Mouse (Mus musculus): Measurements from ENCODE around the gene Eva1a. TPM values are rescaled to one million over a fixed set of nuclear protein-coding genes. Genes with fewer than 3 reads are reported as not detected.

Gene Eva1a
- polyA plus RNA-seq, 1 experiment: 17.1 TPM

DNA sequence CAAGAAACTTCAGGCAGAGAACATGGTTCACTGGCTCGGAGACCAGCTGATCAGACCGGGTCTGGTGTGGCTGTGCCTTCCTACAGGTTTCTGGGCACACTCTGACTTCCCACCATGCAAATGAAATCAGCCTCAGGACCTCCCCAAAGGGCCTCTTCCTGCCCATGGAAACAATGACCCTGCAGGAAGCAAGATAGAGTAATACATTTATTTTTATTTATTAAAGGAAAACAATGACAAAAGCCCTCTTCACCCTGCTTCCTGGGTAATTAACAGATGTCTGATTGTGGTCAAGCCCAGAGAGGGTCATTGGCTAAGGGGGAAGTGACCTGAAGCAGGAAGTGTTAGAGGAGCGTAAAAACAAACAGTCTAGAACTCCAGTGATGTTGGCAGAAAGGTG is 43.4 kb downstream of the Eva1a start:
- no peak overlapping the region for H3K4me3 ChIP-seq (ENCODE audit: insufficient read depth, low read length)
- no peak overlapping the region for H3K27ac ChIP-seq (ENCODE audit: insufficient read depth, low read length)
- H3K4me1 ChIP-seq (ENCODE audit: control insufficient read depth, insufficient read depth, low read length): no peaks in the 10 kb centered on the region
- no peak for TF ChIP-seq POLR2A (IDR thresholded peaks at IDR 0.05; ENCODE audit: extremely low read depth, insufficient read depth, low read length)
- no peak for TF ChIP-seq CTCF (IDR thresholded peaks at IDR 0.05; ENCODE audit: extremely low read depth, insufficient read depth, low read length)

DNA sequence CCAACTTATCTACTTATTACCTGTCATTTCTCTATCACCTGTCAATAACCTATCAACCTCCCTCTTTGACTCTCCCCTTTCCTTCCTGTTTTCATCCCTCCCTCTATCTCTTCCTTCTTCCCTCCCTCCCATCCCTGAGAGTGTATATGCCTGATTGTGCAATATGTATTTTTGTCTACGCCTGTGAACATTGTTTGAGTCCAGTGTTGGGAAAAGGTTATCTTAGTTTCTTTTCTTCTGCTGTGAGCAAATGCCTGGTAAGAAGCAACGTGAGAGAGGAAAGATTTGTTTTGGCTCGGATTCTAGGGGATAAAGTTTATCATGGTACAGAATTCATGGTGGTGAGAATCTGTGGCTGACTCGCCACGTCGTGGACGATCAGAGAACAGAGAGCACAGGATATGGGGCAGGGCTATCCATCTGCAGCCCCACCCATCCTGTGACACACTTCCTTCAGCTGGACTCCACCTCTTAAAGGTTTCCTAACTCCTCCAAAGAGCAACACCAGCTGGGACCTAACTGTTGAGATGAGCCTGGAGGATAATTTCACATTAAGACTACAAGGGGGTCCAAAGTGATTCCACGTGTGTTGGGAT is 44.6 kb downstream of the Eva1a start:
- H3K4me1 ChIP-seq (ENCODE audit: control insufficient read depth, insufficient read depth, low read length): no peaks in the 10 kb centered on the region
- no peak overlapping the region for H3K27ac ChIP-seq (ENCODE audit: insufficient read depth, low read length)
- TF ChIP-seq POLR2A (IDR thresholded peaks at IDR 0.05; ENCODE audit: extremely low read depth, insufficient read depth, low read length) (no peak), CTCF (IDR thresholded peaks at IDR 0.05; ENCODE audit: extremely low read depth, insufficient read depth, low read length) (no peak)
- no peak overlapping the region for H3K4me3 ChIP-seq (ENCODE audit: insufficient read depth, low read length)

DNA sequence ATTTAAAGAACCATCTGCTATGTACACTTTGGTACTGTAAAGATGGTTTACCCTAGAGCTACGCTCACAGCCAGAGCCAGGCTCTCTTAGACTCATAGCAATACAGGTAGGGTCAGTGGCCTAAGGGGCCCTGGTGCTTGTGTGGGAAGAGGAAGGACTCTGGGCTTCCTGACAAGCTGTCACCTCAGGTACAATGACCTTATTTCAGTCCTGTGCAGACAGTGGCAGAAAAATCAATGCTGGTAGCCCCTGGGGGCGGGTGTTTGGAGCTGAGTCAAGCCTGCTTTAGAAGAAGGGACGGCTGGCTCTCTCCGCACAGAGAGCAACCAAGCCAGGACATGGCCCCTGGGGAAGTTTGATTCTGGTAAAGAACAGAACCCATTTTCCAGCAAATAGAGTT is 47.3 kb downstream of the Eva1a start:
- TF ChIP-seq CTCF (IDR thresholded peaks at IDR 0.05; ENCODE audit: extremely low read depth, insufficient read depth, low read length): no peak
- no peak for TF ChIP-seq POLR2A (IDR thresholded peaks at IDR 0.05; ENCODE audit: extremely low read depth, insufficient read depth, low read length)
- no peak overlapping the region for H3K27ac ChIP-seq (ENCODE audit: insufficient read depth, low read length)
- no peak overlapping the region for H3K4me3 ChIP-seq (ENCODE audit: insufficient read depth, low read length)

DNA sequence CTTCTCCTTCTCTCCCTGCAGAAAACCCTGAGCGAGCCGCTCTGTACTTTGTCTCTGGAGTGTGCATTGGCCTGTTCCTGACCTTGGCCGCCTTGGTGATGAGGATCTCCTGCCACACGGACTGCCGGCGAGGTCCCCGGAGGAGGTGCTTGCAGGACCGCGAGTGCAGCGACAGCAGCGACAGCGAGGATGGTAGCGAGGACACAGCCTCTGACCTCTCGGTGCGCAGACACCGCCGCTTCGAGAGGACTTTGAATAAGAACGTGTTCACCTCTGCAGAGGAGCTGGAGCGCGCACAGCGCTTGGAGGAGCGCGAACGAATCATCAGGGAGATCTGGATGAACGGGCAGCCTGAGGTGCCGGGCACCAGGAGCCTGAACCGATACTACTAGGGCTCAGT is 50.9 kb downstream of the Eva1a start:
- no peak overlapping the region for H3K27ac ChIP-seq (ENCODE audit: insufficient read depth, low read length)
- TF ChIP-seq POLR2A (IDR thresholded peaks at IDR 0.05; ENCODE audit: extremely low read depth, insufficient read depth, low read length): no peak
- TF ChIP-seq CTCF (IDR thresholded peaks at IDR 0.05; ENCODE audit: extremely low read depth, insufficient read depth, low read length): no peak
- no peaks in the 10 kb centered on the region for H3K4me1 ChIP-seq (ENCODE audit: control insufficient read depth, insufficient read depth, low read length)
- H3K4me3 ChIP-seq (ENCODE audit: insufficient read depth, low read length): no peak overlapping the region

More for the DNA sequence above, 47.3 kb downstream of the Eva1a start:
- H3K4me1 ChIP-seq (ENCODE audit: control insufficient read depth, insufficient read depth, low read length): no peaks in the 10 kb centered on the region

DNA sequence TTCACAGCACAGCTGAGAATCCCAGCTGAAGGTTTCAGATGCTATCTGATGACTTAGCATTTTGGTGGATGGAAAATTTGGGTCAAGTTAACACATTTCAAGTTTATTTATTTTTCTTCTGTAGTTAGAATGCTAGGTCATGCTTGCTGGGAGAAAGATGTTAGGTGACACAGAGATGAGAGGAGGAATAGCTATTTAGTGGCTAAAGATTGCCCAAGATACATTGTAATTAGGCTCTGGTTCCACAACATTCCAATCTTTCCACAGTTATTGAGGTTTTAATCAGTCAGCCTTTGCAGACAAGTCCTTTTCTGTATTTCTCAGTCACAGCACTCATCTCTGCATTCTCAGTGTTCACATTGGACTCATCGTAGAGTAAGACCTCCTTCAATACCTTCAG is 56.9 kb downstream of the Eva1a start:
- H3K4me3 ChIP-seq (ENCODE audit: insufficient read depth, low read length): no peak overlapping the region
- H3K4me1 ChIP-seq (ENCODE audit: control insufficient read depth, insufficient read depth, low read length): no peaks in the 10 kb centered on the region
- TF ChIP-seq POLR2A (IDR thresholded peaks at IDR 0.05; ENCODE audit: extremely low read depth, insufficient read depth, low read length) (no peak), CTCF (IDR thresholded peaks at IDR 0.05; ENCODE audit: extremely low read depth, insufficient read depth, low read length) (no peak)
- H3K27ac ChIP-seq (ENCODE audit: insufficient read depth, low read length): no peak overlapping the region

DNA sequence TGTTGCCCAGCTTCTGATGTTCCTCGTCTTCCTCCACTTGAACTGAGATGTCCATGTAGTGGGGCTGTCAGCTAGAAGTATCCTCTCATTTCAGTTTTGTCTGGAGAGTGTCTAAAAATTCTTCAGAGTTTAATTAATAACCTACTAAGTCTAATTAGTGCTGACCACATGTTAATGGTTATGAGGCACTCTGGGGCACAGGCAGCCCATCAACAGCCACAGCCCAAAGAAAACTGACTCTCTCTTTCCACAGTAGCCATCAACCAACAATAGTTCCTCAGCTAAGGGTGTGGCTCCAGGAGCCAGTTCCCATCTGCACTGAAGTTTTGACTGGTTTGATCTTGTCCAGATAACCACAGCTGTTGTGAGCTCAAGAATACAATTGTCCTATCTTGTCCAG is 57.6 kb downstream of the Eva1a start:
- Histone ChIP-seq H3K4me3 (ENCODE audit: insufficient read depth, low read length) (no peak overlapping the region), H3K4me1 (ENCODE audit: control insufficient read depth, insufficient read depth, low read length) (no peaks in the 10 kb centered on the region), H3K27ac (ENCODE audit: insufficient read depth, low read length) (no peak overlapping the region)
- TF ChIP-seq CTCF (IDR thresholded peaks at IDR 0.05; ENCODE audit: extremely low read depth, insufficient read depth, low read length): no peak
- TF ChIP-seq POLR2A (IDR thresholded peaks at IDR 0.05; ENCODE audit: extremely low read depth, insufficient read depth, low read length): no peak

DNA sequence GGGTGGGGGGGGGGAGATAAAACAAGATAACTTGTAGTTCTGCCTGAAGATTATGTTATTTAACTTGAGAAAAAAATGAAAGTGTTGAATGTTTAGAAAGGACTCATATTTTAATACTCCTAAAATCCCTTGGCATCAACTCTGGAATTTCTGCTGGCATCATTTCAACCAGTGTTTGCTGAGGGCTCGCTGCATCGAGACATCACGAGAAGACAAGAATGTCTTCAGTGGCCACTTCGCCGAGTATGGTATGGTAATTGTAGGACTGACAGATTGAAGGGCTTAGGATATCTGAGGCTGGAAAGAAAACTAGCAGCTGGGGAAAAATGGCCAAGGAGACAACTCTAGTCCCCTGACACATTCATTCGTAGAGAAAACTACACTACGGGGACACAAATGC is 69.6 kb downstream of the Eva1a start:
- Histone ChIP-seq H3K27ac (ENCODE audit: insufficient read depth, low read length) (no peak overlapping the region), H3K4me3 (ENCODE audit: insufficient read depth, low read length) (no peak overlapping the region), H3K4me1 (ENCODE audit: control insufficient read depth, insufficient read depth, low read length) (no peaks in the 10 kb centered on the region)
- TF ChIP-seq POLR2A (IDR thresholded peaks at IDR 0.05; ENCODE audit: extremely low read depth, insufficient read depth, low read length): no peak
- TF ChIP-seq CTCF (IDR thresholded peaks at IDR 0.05; ENCODE audit: extremely low read depth, insufficient read depth, low read length): no peak

DNA sequence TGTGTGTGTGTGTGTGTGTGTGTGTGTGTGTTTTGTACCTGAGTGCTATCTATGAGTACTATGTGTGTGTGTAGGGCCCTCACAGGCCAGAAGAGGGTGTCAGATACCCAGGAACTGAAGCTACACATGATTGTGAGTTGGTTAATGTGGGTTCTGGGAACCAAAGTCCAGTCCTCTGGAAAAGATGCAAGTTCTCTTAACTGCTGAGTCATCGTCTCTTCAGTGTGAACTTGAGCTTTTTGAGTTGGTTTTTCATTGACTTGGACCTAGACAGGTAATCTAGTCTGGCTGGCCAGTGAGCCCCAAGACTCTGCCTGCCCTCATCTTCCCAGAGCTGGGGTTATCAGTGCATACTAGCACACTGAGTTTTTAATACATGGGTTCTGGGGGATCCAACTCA is 70.3 kb downstream of the Eva1a start:
- TF ChIP-seq POLR2A (IDR thresholded peaks at IDR 0.05; ENCODE audit: extremely low read depth, insufficient read depth, low read length) (no peak), CTCF (IDR thresholded peaks at IDR 0.05; ENCODE audit: extremely low read depth, insufficient read depth, low read length) (no peak)
- Histone ChIP-seq H3K4me1 (ENCODE audit: control insufficient read depth, insufficient read depth, low read length) (no peaks in the 10 kb centered on the region), H3K27ac (ENCODE audit: insufficient read depth, low read length) (no peak overlapping the region), H3K4me3 (ENCODE audit: insufficient read depth, low read length) (no peak overlapping the region)

DNA sequence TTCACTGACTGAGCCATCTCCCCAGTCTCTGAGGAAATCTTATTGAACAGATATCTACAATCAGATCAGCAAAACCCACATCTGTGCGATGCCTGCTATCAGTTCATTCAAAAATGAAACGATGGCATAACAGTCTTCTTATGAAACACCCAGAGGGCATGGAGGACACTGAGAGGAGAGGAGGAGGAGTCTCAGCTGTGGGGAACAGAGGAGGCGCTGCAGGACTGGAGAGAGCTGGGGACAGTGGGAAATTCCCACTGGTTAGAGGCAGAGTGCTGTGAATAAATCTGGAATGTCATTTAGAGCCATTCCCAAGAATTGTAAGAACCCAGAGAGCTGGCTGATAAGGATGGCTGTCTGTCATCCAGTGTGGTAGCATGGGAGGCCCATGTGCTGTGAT is 70.7 kb downstream of the Eva1a start:
- Histone ChIP-seq H3K4me3 (ENCODE audit: insufficient read depth, low read length) (no peak overlapping the region), H3K27ac (ENCODE audit: insufficient read depth, low read length) (no peak overlapping the region), H3K4me1 (ENCODE audit: control insufficient read depth, insufficient read depth, low read length) (no peaks in the 10 kb centered on the region)
- TF ChIP-seq POLR2A (IDR thresholded peaks at IDR 0.05; ENCODE audit: extremely low read depth, insufficient read depth, low read length): no peak
- no peak for TF ChIP-seq CTCF (IDR thresholded peaks at IDR 0.05; ENCODE audit: extremely low read depth, insufficient read depth, low read length)

DNA sequence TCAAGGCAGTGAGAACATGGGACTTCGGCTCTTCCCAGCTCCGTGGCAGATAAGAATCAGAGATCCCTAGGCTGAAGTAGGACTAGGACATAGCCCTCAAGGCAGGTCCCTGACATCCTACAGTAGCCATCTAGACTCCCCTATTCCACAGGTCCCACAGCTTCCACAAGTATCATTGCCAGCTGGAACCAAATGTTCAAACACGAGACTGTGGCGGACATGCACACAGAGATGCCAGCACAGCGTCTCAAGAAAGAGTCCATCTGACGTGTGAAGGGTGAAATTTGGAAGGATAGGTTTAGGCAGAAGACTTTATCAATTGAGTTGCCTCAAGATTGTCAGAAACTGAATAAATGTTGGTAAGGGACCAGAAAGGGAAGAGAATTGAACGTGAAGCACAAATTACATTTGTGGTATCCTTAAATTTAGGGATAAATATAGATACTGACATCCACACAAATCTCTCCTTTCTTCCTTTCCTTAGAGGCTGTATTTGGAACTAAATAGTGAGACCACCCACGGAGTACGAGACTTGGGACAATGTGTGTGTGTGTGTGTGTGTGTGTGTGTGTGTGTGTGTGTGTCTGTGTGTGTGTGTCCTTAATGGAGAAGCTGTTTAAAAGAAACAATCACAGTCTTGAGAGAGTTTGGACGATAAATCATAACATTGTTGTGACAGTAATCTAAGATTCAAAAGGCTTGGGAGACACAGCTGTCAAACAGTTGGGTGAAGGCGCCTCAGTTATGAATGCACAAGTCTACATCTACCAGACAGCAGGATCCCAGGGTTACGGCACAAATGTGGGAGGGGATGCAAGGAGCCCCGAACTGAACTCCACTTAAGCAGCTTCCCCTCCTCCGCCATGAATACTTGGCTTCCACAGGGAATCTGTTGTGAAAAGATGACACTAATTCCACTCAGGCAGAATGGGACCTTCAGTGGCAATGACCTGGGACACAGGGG is 71.6 kb downstream of the Eva1a start:
- Histone ChIP-seq H3K4me3 (ENCODE audit: insufficient read depth, low read length) (no peak overlapping the region), H3K4me1 (ENCODE audit: control insufficient read depth, insufficient read depth, low read length) (no peaks in the 10 kb centered on the region), H3K27ac (ENCODE audit: insufficient read depth, low read length) (no peak overlapping the region)
- no peak for TF ChIP-seq CTCF (IDR thresholded peaks at IDR 0.05; ENCODE audit: extremely low read depth, insufficient read depth, low read length)

All from cortical plate, adult 2 months (tissue).